Mouse (Mus musculus) small intestine, adult 2 months (tissue): ENCODE results near the gene Actn1. TPM values are rescaled to one million over a fixed set of nuclear protein-coding genes. Genes with fewer than 3 reads are reported as not detected.

Experiments used
- H3K27ac ChIP-seq: fragments of 200-500 bp; 2 replicates; pipeline ENCODE4 v1.5.1; 2012; ENCODE audit warnings: low read depth, low read length, control low read depth, inconsistent platforms; ENCODE audit not compliant: insufficient read depth
- H3K27me3 ChIP-seq: fragments of 200-500 bp; 2 replicates; pipeline ENCODE4 v1.6.1; 2012; ENCODE audit warnings: mild to moderate bottlenecking, moderate library complexity, low read length, inconsistent platforms; ENCODE audit not compliant: control insufficient read depth, insufficient read depth
- H3K36me3 ChIP-seq: fragments of 200-500 bp; 2 replicates; pipeline ENCODE4 v1.6.1; 2012; ENCODE audit warnings: mild to moderate bottlenecking, low read length, control low read depth, inconsistent platforms; ENCODE audit not compliant: control insufficient read depth, insufficient read depth
- H3K4me1 ChIP-seq: fragments of 200-500 bp; 2 replicates; pipeline ENCODE4 v1.6.1; 2012; ENCODE audit warnings: low read length, inconsistent platforms, mixed read lengths; ENCODE audit not compliant: control insufficient read depth, insufficient read depth, insufficient read length
- H3K4me3 ChIP-seq: fragments of 200-500 bp; 2 replicates; pipeline ENCODE4 v1.5.1; 2012; ENCODE audit warnings: low read depth, mild to moderate bottlenecking, control low read depth, inconsistent platforms, low read length, moderate library complexity
- CTCF ChIP-seq: fragments of 200-500 bp; IDR thresholded peaks from 2 replicates; pipeline ENCODE4 v1.5.1; 2012; ENCODE audit warnings: low read depth, mild to moderate bottlenecking, control low read depth, inconsistent platforms, low read length, moderate library complexity, mixed read lengths; ENCODE audit not compliant: insufficient replicate concordance, insufficient read length; ENCODE audit errors: extremely low read depth
- POLR2A ChIP-seq: fragments of 200-500 bp; IDR thresholded peaks from 2 replicates; pipeline ENCODE4 v1.6.1; 2012; ENCODE audit warnings: low read depth, mild to moderate bottlenecking, control low read depth, inconsistent platforms, low read length, moderate library complexity
- WGBS: fragments of 180-500 bp; shearing (Covaris S2); methylation state at CpG from one replicate; pipeline ENCODE4 v1.1.7; 2018; 5-methylcytosine and 5-hydroxymethylcytosine counted together
- polyA plus RNA-seq: library from polyadenylated mRNA; depleted of rRNA; stranded (reverse); fragments of >200 nt; gene quantifications from 2 replicates; pipeline ENCODE4 v1.2.3, GENCODE M21; 2012

Actn1 gene
- polyA plus RNA-seq, 1 experiment, result 53.1 TPM

- Histone ChIP-seq H3K27ac (no peak overlapping the region; the same call in 1 of the 2 replicates), H3K27me3 (no peaks in the 10 kb centered on the region), H3K4me3 (no peak overlapping the region), H3K36me3 (peaks cover 20% of the 10 kb centered on the region), H3K4me1 (no peaks in the 10 kb centered on the region)
- 84% methylated on average over 4 of the region's 4 CpGs for WGBS
- TF ChIP-seq POLR2A (no peak), CTCF (no peak)
Observed at GRCm38 (mm10) chr12:80203284-80203683, 56.9 kb downstream of the Actn1 start.

DNA sequence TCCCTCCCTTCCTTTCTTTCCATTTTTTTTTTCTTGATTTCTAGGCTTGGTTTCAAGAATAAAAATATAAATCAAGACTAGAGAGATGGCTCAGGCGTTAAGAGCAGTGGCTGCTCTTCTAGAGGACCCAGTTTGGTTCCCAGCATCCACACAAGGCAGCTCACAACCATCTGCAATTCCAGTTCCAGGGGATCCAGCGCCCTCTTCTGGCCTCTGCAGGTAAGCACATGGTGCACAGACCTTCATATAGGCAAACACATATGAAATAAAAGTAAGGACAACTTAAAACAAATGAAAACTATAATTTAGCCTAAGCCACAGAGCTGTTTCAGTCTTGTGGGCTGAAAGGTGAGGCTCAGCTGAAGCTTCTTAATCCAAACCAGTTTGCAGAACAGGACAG, 60.4 kb downstream of the Actn1 start:
- H3K4me3 ChIP-seq, result no peak overlapping the region
- no peaks in the 10 kb centered on the region for H3K4me1 ChIP-seq
- peak; percentile 42; the same call in 1 of the 2 replicates for TF ChIP-seq CTCF
- no peak for TF ChIP-seq POLR2A
- no peaks in the 10 kb centered on the region for H3K27me3 ChIP-seq
- H3K36me3 ChIP-seq, result peaks cover 15% of the 10 kb centered on the region
- 75% methylated on average over 2 of the region's 2 CpGs for WGBS
- H3K27ac ChIP-seq, result no peak overlapping the region

- Histone ChIP-seq H3K4me1 (no peaks in the 10 kb centered on the region), H3K36me3 (peaks cover 8% of the 10 kb centered on the region), H3K4me3 (no peak overlapping the region), H3K27ac (no peak overlapping the region), H3K27me3 (no peaks in the 10 kb centered on the region)
- TF ChIP-seq POLR2A (no peak), CTCF (peak; percentile 79; the same call in 1 of the 2 replicates)
- 11% methylated on average over 3 of the region's 3 CpGs for WGBS
Observed at GRCm38 (mm10) chr12:80198487-80198886, 61.7 kb downstream of the Actn1 start.

GRCm38 (mm10) chr12:80197343-80197742, 62.8 kb downstream of the Actn1 start:
- H3K27ac ChIP-seq, result no peak overlapping the region
- H3K27me3 ChIP-seq, result no peaks in the 10 kb centered on the region
- H3K36me3 ChIP-seq, result peaks cover 14% of the 10 kb centered on the region
- no peak overlapping the region for H3K4me3 ChIP-seq
- WGBS, result 79% methylated on average over 10 of the region's 10 CpGs
- no peaks in the 10 kb centered on the region for H3K4me1 ChIP-seq
- TF ChIP-seq CTCF, result peak; percentile 81; the same call in 1 of the 2 replicates
- TF ChIP-seq POLR2A, result no peak

DNA sequence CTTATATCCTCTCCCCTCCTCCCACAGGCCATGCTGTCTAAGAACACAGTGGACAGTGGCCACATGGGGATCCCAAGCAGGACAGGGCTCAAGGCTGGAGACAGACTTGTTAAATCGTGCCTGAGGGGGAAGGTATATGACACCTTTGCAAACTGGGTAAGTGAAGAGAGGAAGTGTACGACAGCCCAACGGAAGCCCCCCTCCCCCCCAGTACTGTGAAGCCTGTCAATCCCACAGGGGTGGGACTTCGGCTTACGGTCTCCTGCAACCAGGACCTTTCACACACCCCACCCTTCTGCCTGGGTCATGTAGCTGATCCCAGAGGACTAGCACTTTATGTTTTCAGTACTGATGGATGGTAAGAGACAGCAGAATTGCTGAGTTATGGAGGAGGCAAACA, 68.4 kb downstream of the Actn1 start:
- Histone ChIP-seq H3K27me3 (no peaks in the 10 kb centered on the region), H3K36me3 (peaks cover 25% of the 10 kb centered on the region), H3K27ac (no peak overlapping the region), H3K4me3 (no peak overlapping the region), H3K4me1 (no peaks in the 10 kb centered on the region)
- WGBS, result 81% methylated on average over 5 of the region's 5 CpGs
- TF ChIP-seq POLR2A (no peak), CTCF (no peak)

DNA sequence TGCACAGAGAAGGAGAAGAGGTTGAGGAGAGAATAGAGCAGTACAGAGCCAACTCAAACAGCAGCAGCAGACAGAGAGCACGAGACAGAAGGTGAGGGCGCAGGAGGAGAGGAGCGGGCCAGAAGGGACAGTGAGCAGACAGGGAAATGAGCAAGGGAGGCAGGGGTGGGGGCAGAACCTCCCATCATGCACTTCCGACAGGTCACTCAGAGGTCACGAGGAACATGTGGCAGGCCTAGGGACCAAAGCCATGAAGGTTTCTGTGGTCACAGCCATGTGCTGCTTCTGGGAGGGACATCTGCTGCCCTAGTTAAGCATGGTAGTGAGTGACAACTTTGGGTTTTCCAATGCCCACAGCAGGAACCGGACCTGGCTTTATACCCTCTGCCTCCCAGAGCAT, 68.8 kb downstream of the Actn1 start:
- H3K4me3 ChIP-seq, result no peak overlapping the region
- TF ChIP-seq POLR2A, result no peak
- H3K4me1 ChIP-seq, result no peaks in the 10 kb centered on the region
- no peaks in the 10 kb centered on the region for H3K27me3 ChIP-seq
- 88% methylated on average over 6 of the region's 6 CpGs for WGBS
- H3K27ac ChIP-seq, result no peak overlapping the region
- peaks cover 26% of the 10 kb centered on the region for H3K36me3 ChIP-seq

DNA sequence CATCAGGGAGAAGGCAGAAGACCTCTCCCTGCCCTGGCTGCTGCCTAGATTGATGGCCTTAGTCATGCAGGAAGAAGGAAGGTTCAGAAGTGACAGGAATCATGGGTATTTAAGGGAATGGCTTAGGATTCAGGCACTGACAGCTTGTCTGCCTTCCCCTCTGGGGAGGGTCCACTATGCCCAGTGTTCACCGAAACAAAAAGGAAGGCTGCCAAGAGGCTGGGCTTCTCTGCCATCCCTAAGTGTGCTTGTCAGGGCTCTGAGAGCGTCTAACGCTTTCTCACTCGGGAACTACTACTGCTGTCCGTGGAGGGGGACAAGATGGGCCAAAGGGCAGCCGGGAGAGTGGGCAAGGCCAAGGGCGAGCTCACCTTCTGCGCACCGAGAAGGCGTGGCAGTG, 69.3 kb downstream of the Actn1 start:
- peaks cover 23% of the 10 kb centered on the region for H3K36me3 ChIP-seq
- 87% methylated on average over 10 of the region's 10 CpGs for WGBS
- no peaks in the 10 kb centered on the region for H3K27me3 ChIP-seq
- H3K4me1 ChIP-seq, result no peaks in the 10 kb centered on the region
- no peak overlapping the region for H3K27ac ChIP-seq
- no peak overlapping the region for H3K4me3 ChIP-seq
- TF ChIP-seq POLR2A (no peak), CTCF (no peak)

DNA sequence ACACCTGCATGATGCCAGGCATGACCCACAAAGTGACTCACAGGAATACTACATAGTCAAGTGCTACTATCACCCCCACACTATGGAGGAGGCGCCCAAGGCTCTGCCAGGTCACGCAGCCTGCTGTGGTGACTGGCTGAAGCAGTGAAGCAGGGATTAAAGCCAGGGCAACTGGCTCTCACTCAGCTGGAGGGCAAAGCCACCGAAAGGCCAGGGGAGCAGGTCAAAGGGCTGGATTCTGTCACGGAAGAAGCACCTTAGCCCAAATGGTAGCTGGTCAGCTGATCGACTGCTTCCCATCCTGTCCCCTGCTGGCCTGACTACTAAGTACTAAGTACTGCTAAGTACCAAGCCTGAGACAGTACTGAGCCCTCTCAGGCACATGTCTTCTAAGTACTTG, 76.1 kb downstream of the Actn1 start:
- Histone ChIP-seq H3K36me3 (peaks cover 32% of the 10 kb centered on the region), H3K4me3 (no peak overlapping the region), H3K27me3 (no peaks in the 10 kb centered on the region), H3K27ac (no peak overlapping the region), H3K4me1 (no peaks in the 10 kb centered on the region)
- TF ChIP-seq POLR2A (no peak), CTCF (no peak)
- WGBS, result 95% methylated on average over 5 of the region's 5 CpGs
